ENCODE assay signal across 9 mouse cellular contexts in the genomic region with DNA sequence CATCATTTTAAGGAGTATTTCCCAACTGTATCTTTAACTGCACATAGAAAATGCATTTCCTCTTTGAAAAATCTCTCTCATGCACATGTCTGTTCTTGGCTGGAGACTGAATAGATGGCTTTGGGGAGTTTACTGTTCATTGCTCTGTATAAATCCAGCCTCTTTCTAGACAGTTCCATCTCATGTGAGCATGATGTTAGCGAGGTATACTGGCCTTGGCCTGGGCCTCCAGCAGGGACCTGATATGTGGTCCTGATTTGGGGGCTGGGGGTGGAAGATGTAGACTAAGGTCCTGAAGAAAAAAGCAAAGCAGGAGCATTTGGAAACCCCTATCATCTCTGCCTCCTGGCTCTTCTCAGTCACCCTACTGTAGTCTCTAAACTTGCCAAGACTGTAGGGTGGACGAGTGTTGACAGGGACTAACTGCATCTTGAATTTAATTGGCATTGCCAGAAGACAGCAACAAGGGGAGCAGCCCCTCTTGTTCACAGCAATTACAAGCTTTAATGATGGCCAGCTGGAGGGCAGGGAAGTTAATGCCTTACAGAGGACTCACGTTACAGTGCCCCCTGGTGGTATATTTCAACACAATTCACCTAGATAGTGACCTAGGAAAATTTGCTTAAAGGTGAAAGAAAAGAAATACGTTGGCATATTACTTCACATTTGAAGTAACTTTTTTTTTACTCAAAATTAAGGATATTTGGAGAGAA.
DNase-seq lines count a peak whose midpoint lies in the region; ATAC-seq and TF ChIP-seq lines count a peak whose summit lies in the region.
"Had no signal": no experiment of that assay in that cellular context is flagged by ENCODE, and none has a peak within 500 bp of the region (broad histone marks: within the 10 kb centered on the region; RNA-seq: fewer than 3 reads in every experiment).

No protein-coding gene starts in this region.

- H3K27ac ChIP-seq in heart, postnatal 0 days (ENCODE audit: low read depth): no peak overlapping the region
- no peak overlapping the region for H3K27ac ChIP-seq in heart, embryonic 12.5 days (ENCODE audit: poor library complexity, severe bottlenecking)
- no peak overlapping the region for H3K27ac ChIP-seq in hindbrain, embryonic 11.5 days (ENCODE audit: low read depth, low read length)
- peak overlapping the region; percentile 13 for H3K27ac ChIP-seq in midbrain, postnatal 0 days (ENCODE audit: low read depth, low read length)
- H3K27ac ChIP-seq: liver, embryonic 13.5 days had no signal

- DNase-seq in heart, postnatal 0 days (ENCODE audit: low spot score): peak; percentile 66
- peak; percentile 65 for DNase-seq in NIH3T3 (ENCODE audit: low read depth)
- peak; percentile 77 for DNase-seq in hindbrain, embryonic 11.5 days (ENCODE audit: low spot score)
- peak; percentile 37 to 46 for DNase-seq in layer of hippocampus, postnatal 10 days (ENCODE audit: low spot score in 2 of 2)
- DNase-seq in midbrain, postnatal 0 days (ENCODE audit: low spot score): peak; percentile 90
- no peak for DNase-seq in natural killer cell, adult 2 months (ENCODE audit: low spot score in 2 of 2)
- DNase-seq: liver, embryonic 13.5 days had no signal

- H3K9ac ChIP-seq in heart, postnatal 0 days (replicated peaks; ENCODE audit: low read depth, low read length): no peak overlapping the region
- H3K9ac ChIP-seq in heart, embryonic 12.5 days: no peak overlapping the region
- H3K9ac ChIP-seq in hindbrain, embryonic 11.5 days (ENCODE audit: low read depth, low read length): no peak overlapping the region
- H3K9ac ChIP-seq in midbrain, postnatal 0 days (replicated peaks; ENCODE audit: low read length, poor library complexity, severe bottlenecking): no peak overlapping the region
- H3K9ac ChIP-seq: liver, embryonic 13.5 days had no signal

- no peak for TF ChIP-seq EP300 in heart, postnatal 0 days (IDR thresholded peaks at IDR 0.05; ENCODE audit: low read depth)

- H3K27me3 ChIP-seq in heart, postnatal 0 days (ENCODE audit: control insufficient read depth, insufficient read depth, low read length): no peaks in the 10 kb centered on the region
- no peaks in the 10 kb centered on the region for H3K27me3 ChIP-seq in heart, embryonic 12.5 days (replicated peaks)
- H3K27me3 ChIP-seq in hindbrain, embryonic 11.5 days (ENCODE audit: control insufficient read depth, insufficient read depth, low read length): no peaks in the 10 kb centered on the region
- H3K27me3 ChIP-seq in midbrain, postnatal 0 days (ENCODE audit: insufficient read depth, low read length): no peaks in the 10 kb centered on the region
- H3K27me3 ChIP-seq: liver, embryonic 13.5 days had no signal

- H3K4me1 ChIP-seq in heart, postnatal 0 days (ENCODE audit: control insufficient read depth, insufficient read depth): no peaks in the 10 kb centered on the region
- H3K4me1 ChIP-seq in heart, embryonic 12.5 days (replicated peaks): no peaks in the 10 kb centered on the region
- H3K4me1 ChIP-seq in hindbrain, embryonic 11.5 days (replicated peaks; ENCODE audit: control insufficient read depth, insufficient read depth, low read length): no peaks in the 10 kb centered on the region
- H3K4me1 ChIP-seq in midbrain, postnatal 0 days (ENCODE audit: insufficient read depth, low read length): no peaks in the 10 kb centered on the region
- H3K4me1 ChIP-seq: liver, embryonic 13.5 days had no signal

- H3K36me3 ChIP-seq in heart, postnatal 0 days (replicated peaks; ENCODE audit: control insufficient read depth, insufficient read depth, low read length): no peaks in the 10 kb centered on the region
- no peaks in the 10 kb centered on the region for H3K36me3 ChIP-seq in heart, embryonic 12.5 days
- H3K36me3 ChIP-seq in hindbrain, embryonic 11.5 days (ENCODE audit: control insufficient read depth, insufficient read depth, low read length): no peaks in the 10 kb centered on the region
- peaks cover 18% of the 10 kb centered on the region for H3K36me3 ChIP-seq in midbrain, postnatal 0 days (ENCODE audit: insufficient read depth, low read length)
- H3K36me3 ChIP-seq: liver, embryonic 13.5 days had no signal

- WGBS in heart, postnatal 0 days: 21% methylated on average over 4 of the region's 4 CpGs
- 27% methylated on average over 4 of the region's 4 CpGs for WGBS in heart, embryonic 12.5 days
- WGBS in hindbrain, embryonic 11.5 days: 23% methylated on average over 4 of the region's 4 CpGs
- 26% methylated on average over 4 of the region's 4 CpGs for WGBS in midbrain, postnatal 0 days

- no peak overlapping the region for H3K4me3 ChIP-seq in heart, postnatal 0 days (ENCODE audit: low read depth, low read length)
- H3K4me3 ChIP-seq in heart, embryonic 12.5 days: no peak overlapping the region
- no peak overlapping the region for H3K4me3 ChIP-seq in hindbrain, embryonic 11.5 days (ENCODE audit: low read depth, low read length)
- H3K4me3 ChIP-seq in midbrain, postnatal 0 days (ENCODE audit: low read depth, low read length): no peak overlapping the region
- H3K4me3 ChIP-seq: liver, embryonic 13.5 days had no signal

- H3K4me2 ChIP-seq in heart, postnatal 0 days (ENCODE audit: low read depth, low read length): no peak overlapping the region
- no peak overlapping the region for H3K4me2 ChIP-seq in heart, embryonic 12.5 days
- H3K4me2 ChIP-seq in hindbrain, embryonic 11.5 days (replicated peaks; ENCODE audit: low read depth, low read length): no peak overlapping the region
- no peak overlapping the region for H3K4me2 ChIP-seq in midbrain, postnatal 0 days (ENCODE audit: low read depth, low read length, poor library complexity, severe bottlenecking)
- H3K4me2 ChIP-seq: liver, embryonic 13.5 days had no signal

- peak; percentile 66; the same call in 1 of the 2 replicates for ATAC-seq in heart, postnatal 0 days (ENCODE audit: insufficient read depth, low read depth)
- no peak for ATAC-seq in heart, embryonic 12.5 days (ENCODE audit: insufficient number of reproducible peaks, low FRiP score)
- peak; percentile 80 for ATAC-seq in common myeloid progenitor, adult 5-6 weeks (replicated peaks; ENCODE audit: low read depth, poor library complexity, severe bottlenecking)
- ATAC-seq in hindbrain, embryonic 11.5 days (ENCODE audit: low FRiP score): peak; percentile 78
- peak; percentile 62; the same call in 1 of the 2 replicates for ATAC-seq in midbrain, postnatal 0 days (ENCODE audit: low FRiP score)

- peak; percentile 63 for TF ChIP-seq CTCF in heart, postnatal 0 days (IDR thresholded peaks at IDR 0.05; ENCODE audit: low read depth)
- TF ChIP-seq CTCF in midbrain, postnatal 0 days (IDR thresholded peaks at IDR 0.05): peak; percentile 73

- H3K9me3 ChIP-seq in heart, postnatal 0 days (replicated peaks; ENCODE audit: control insufficient read depth, low read length): no peaks in the 10 kb centered on the region
- H3K9me3 ChIP-seq in heart, embryonic 12.5 days (replicated peaks): no peaks in the 10 kb centered on the region
- no peaks in the 10 kb centered on the region for H3K9me3 ChIP-seq in hindbrain, embryonic 11.5 days (ENCODE audit: control insufficient read depth, low read length)
- H3K9me3 ChIP-seq in midbrain, postnatal 0 days (ENCODE audit: low read length): no peaks in the 10 kb centered on the region
- H3K9me3 ChIP-seq: liver, embryonic 13.5 days had no signal

Comparison
In these comparisons a context has a peak if more than half of its experiments do, and no peak if none do; other contexts are left out.
1. DNase-seq: peak in heart, postnatal 0 days (single experiment), NIH3T3 (single experiment), hindbrain, embryonic 11.5 days (single experiment), layer of hippocampus, postnatal 10 days (2 of 2) and midbrain, postnatal 0 days (single experiment); none in natural killer cell, adult 2 months (0 of 2).